Mouse (Mus musculus): ENCODE measurements around the gene Mrps23. TPM values are rescaled to one million over a fixed set of nuclear protein-coding genes. Genes with fewer than 3 reads are reported as not detected.

The Mrps23 gene
- total and polyA plus RNA-seq, 2 experiments from 2014 or later, result 48.7 to 67.1 TPM

GRCm38 (mm10) chr11:88214881-88215831 is 11.0 kb downstream of the Mrps23 start:
- Histone ChIP-seq H3K4me1 (ENCODE audit: insufficient read depth, low read length) (peaks cover 13% of the 10 kb centered on the region), H3K9me3 (ENCODE audit: low read length) (no peaks in the 10 kb centered on the region), H3K27me3 (ENCODE audit: insufficient read depth, low read length) (no peaks in the 10 kb centered on the region), H3K9ac (replicated peaks; ENCODE audit: low read length) (0 out of 2 replicates have a peak overlapping the region, but pooled peaks have one; percentile 17), H3K4me2 (ENCODE audit: low read depth, low read length) (peak overlapping the region; percentile 56), H3K4me3 (ENCODE audit: low read length) (peak overlapping the region; percentile 14; the same call in 1 of the 2 replicates), H3K27ac (peak overlapping the region; percentile 84), H3K36me3 (ENCODE audit: insufficient read depth, low read length) (peaks cover 16% of the 10 kb centered on the region)
- WGBS, result 29% methylated on average over 21 of the region's 21 CpGs
- DNase-seq (ENCODE audit: low spot score) (peak; percentile 78), ATAC-seq (peak; percentile 82)
- TF ChIP-seq CTCF (IDR thresholded peaks at IDR 0.05; ENCODE audit: low read depth), result peak; percentile 49

- Histone ChIP-seq H3K9me3 (ENCODE audit: low read length) (no peaks in the 10 kb centered on the region), H3K36me3 (ENCODE audit: insufficient read depth, low read length) (peaks cover 5% of the 10 kb centered on the region), H3K27ac (peak overlapping the region; percentile 84), H3K4me3 (ENCODE audit: low read length) (peak overlapping the region; percentile 14), H3K4me1 (ENCODE audit: insufficient read depth, low read length) (peaks cover 13% of the 10 kb centered on the region), H3K4me2 (ENCODE audit: low read depth, low read length) (peak overlapping the region; percentile 56), H3K27me3 (ENCODE audit: insufficient read depth, low read length) (no peaks in the 10 kb centered on the region), H3K9ac (replicated peaks; ENCODE audit: low read length) (0 out of 2 replicates have a peak overlapping the region, but pooled peaks have one; percentile 24)
- peak; percentile 99 for TF ChIP-seq CTCF (IDR thresholded peaks at IDR 0.05; ENCODE audit: low read depth)
- peak; percentile 94 for DNase-seq (ENCODE audit: low spot score)
- WGBS, result 4% methylated on average over 10 of the region's 10 CpGs
- peak; percentile 27 for ATAC-seq
Observed at GRCm38 (mm10) chr11:88216231-88216685, 12.1 kb downstream of the Mrps23 start.

DNA sequence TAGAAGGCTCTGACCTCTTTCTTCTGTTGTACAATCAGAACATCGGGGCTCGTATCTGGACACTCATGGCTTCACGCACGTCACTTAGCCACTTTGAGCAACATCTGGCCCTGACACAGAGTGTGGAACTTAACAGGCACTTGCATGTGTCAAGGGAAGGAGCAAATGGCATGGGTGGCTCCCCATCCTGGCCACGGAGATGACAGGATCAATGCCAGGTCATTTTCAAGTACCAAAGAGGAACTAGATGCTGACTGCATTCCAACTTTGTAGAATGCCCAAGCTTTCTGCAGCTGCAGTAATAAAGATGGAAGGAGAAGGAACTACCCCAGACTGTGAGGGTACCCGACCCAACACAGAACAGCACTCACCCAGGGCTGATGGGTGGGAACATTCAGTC is 14.0 kb downstream of the Mrps23 start:
- H3K9me3 ChIP-seq (ENCODE audit: low read length), result no peaks in the 10 kb centered on the region
- no peak overlapping the region for H3K4me2 ChIP-seq (ENCODE audit: low read depth, low read length)
- ATAC-seq (no peak), DNase-seq (ENCODE audit: low spot score) (no peak)
- H3K36me3 ChIP-seq (ENCODE audit: insufficient read depth, low read length), result no peaks in the 10 kb centered on the region
- no peak overlapping the region for H3K9ac ChIP-seq (replicated peaks; ENCODE audit: low read length)
- peaks cover 13% of the 10 kb centered on the region for H3K4me1 ChIP-seq (ENCODE audit: insufficient read depth, low read length)
- 86% methylated on average over 6 of the region's 6 CpGs for WGBS
- H3K27ac ChIP-seq, result no peak overlapping the region
- TF ChIP-seq CTCF (IDR thresholded peaks at IDR 0.05; ENCODE audit: low read depth), result no peak
- no peak overlapping the region for H3K4me3 ChIP-seq (ENCODE audit: low read length)
- H3K27me3 ChIP-seq (ENCODE audit: insufficient read depth, low read length), result no peaks in the 10 kb centered on the region

- Histone ChIP-seq H3K9ac (replicated peaks; ENCODE audit: low read length) (no peak overlapping the region), H3K27me3 (ENCODE audit: insufficient read depth, low read length) (no peaks in the 10 kb centered on the region), H3K4me2 (ENCODE audit: low read depth, low read length) (no peak overlapping the region), H3K4me3 (ENCODE audit: low read length) (no peak overlapping the region), H3K4me1 (ENCODE audit: insufficient read depth, low read length) (peaks cover 13% of the 10 kb centered on the region), H3K9me3 (ENCODE audit: low read length) (no peaks in the 10 kb centered on the region), H3K27ac (no peak overlapping the region), H3K36me3 (ENCODE audit: insufficient read depth, low read length) (no peaks in the 10 kb centered on the region)
- ATAC-seq (no peak), DNase-seq (ENCODE audit: low spot score) (no peak)
- TF ChIP-seq CTCF (IDR thresholded peaks at IDR 0.05; ENCODE audit: low read depth), result no peak
- 71% methylated on average over 7 of the region's 7 CpGs for WGBS
Observed at GRCm38 (mm10) chr11:88218586-88218985, 14.4 kb downstream of the Mrps23 start.

- H3K4me3 ChIP-seq (ENCODE audit: low read length), result no peak overlapping the region
- no peak for TF ChIP-seq CTCF (IDR thresholded peaks at IDR 0.05; ENCODE audit: low read depth)
- H3K9ac ChIP-seq (replicated peaks; ENCODE audit: low read length), result no peak overlapping the region
- H3K27ac ChIP-seq, result no peak overlapping the region
- H3K36me3 ChIP-seq (ENCODE audit: insufficient read depth, low read length), result no peaks in the 10 kb centered on the region
- 74% methylated on average over 15 of the region's 15 CpGs for WGBS
- ATAC-seq (no peak), DNase-seq (ENCODE audit: low spot score) (no peak)
- no peak overlapping the region for H3K4me2 ChIP-seq (ENCODE audit: low read depth, low read length)
- no peaks in the 10 kb centered on the region for H3K27me3 ChIP-seq (ENCODE audit: insufficient read depth, low read length)
- no peaks in the 10 kb centered on the region for H3K4me1 ChIP-seq (ENCODE audit: insufficient read depth, low read length)
- H3K9me3 ChIP-seq (ENCODE audit: low read length), result no peaks in the 10 kb centered on the region
Observed at GRCm38 (mm10) chr11:88221929-88222475, 17.8 kb downstream of the Mrps23 start.

GRCm38 (mm10) chr11:88227001-88227957 is 23.1 kb downstream of the Mrps23 start:
- no peak for ATAC-seq
- DNase-seq (ENCODE audit: low spot score), result no peak
- Histone ChIP-seq H3K4me2 (ENCODE audit: low read depth, low read length) (no peak overlapping the region), H3K4me1 (ENCODE audit: insufficient read depth, low read length) (no peaks in the 10 kb centered on the region), H3K9ac (replicated peaks; ENCODE audit: low read length) (no peak overlapping the region), H3K9me3 (ENCODE audit: low read length) (no peaks in the 10 kb centered on the region), H3K36me3 (ENCODE audit: insufficient read depth, low read length) (no peaks in the 10 kb centered on the region), H3K4me3 (ENCODE audit: low read length) (no peak overlapping the region), H3K27ac (no peak overlapping the region), H3K27me3 (ENCODE audit: insufficient read depth, low read length) (no peaks in the 10 kb centered on the region)
- WGBS, result 77% methylated on average over 17 of the region's 17 CpGs
- no peak for TF ChIP-seq CTCF (IDR thresholded peaks at IDR 0.05; ENCODE audit: low read depth)

Data from hindbrain, postnatal 0 days (tissue).